Mouse (Mus musculus) heart, embryonic 15.5 days (tissue): ENCODE data around the gene Cfap126. TPM values are rescaled to one million over a fixed set of nuclear protein-coding genes. Genes with fewer than 3 reads are reported as not detected.
A peak's percentile ranks its signal among the peaks of the same experiment; 100 is the strongest.
"Not testable (repeated sequence)": the region's sequence is repeated elsewhere in the genome, so short reads cannot be mapped to it uniquely, and the experiment has no call there.

Source experiments
- ATAC-seq: fragments of 200-750 bp; cut with Nextera tagmentation; replicated peaks from 2 replicates; pipeline ENCODE4 v1.8.0; 2017; ENCODE audit warnings: low read depth, moderate TSS enrichment; ENCODE audit not compliant: insufficient number of reproducible peaks, insufficient read depth, low FRiP score
- H3K27ac ChIP-seq: fragments of 300-500 bp; sonication (generic); 2 replicates; pipeline ENCODE4 v1.5.1; 2015; ENCODE audit warnings: mild to moderate bottlenecking, inconsistent platforms
- H3K27me3 ChIP-seq: fragments of 300-500 bp; sonication (generic); 2 replicates; pipeline ENCODE4 v1.6.1; 2015; ENCODE audit warnings: inconsistent platforms
- H3K36me3 ChIP-seq: fragments of 300-500 bp; sonication (generic); 2 replicates; pipeline ENCODE4 v1.6.1; 2015; ENCODE audit warnings: mild to moderate bottlenecking, inconsistent platforms
- H3K4me1 ChIP-seq: fragments of 300-500 bp; sonication (generic); replicated peaks from 2 replicates; pipeline ENCODE4 v1.6.1; 2015; ENCODE audit warnings: inconsistent platforms
- H3K4me2 ChIP-seq: fragments of 300-500 bp; sonication (generic); 2 replicates; pipeline ENCODE4 v1.6.1; 2015; ENCODE audit warnings: inconsistent platforms, mild to moderate bottlenecking, moderate library complexity
- H3K4me3 ChIP-seq: fragments of 300-500 bp; sonication (generic); 2 replicates; pipeline ENCODE4 v1.5.1; 2015; ENCODE audit warnings: mild to moderate bottlenecking, inconsistent platforms
- H3K9ac ChIP-seq: fragments of 300-500 bp; sonication (generic); 2 replicates; pipeline ENCODE4 v1.6.1; 2015; ENCODE audit warnings: mild to moderate bottlenecking, inconsistent platforms
- H3K9me3 ChIP-seq: fragments of 300-500 bp; sonication (generic); replicated peaks from 2 replicates; pipeline ENCODE4 v1.6.1; 2016; ENCODE audit warnings: inconsistent platforms
- WGBS: fragments of 180-500 bp; shearing (Covaris S2); methylation state at CpG from one replicate; pipeline ENCODE4 v1.1.7; 2015; ENCODE audit warnings: mixed read lengths; 5-methylcytosine and 5-hydroxymethylcytosine counted together
- polyA plus RNA-seq: library from polyadenylated mRNA; unstranded; fragments of >200 nt; fragmentation: Nextera tagmentation; extraction: Ambion mirVana; gene quantifications from 2 replicates; pipeline ENCODE4 v1.2.1, GENCODE M21; 2015

The Cfap126 gene
- polyA plus RNA-seq, 1 experiment from 2014 or later, result 3.5 TPM

GRCm38 (mm10) chr1:171077192-171077591 lies 36.5 kb upstream of the Cfap126 start:
- peaks cover 35% of the 10 kb centered on the region for H3K27me3 ChIP-seq
- not testable (repeated sequence) for H3K27ac ChIP-seq, H3K4me1 ChIP-seq, H3K9ac ChIP-seq, H3K36me3 ChIP-seq, H3K9me3 ChIP-seq, ATAC-seq, H3K4me3 ChIP-seq
- WGBS, result 41% methylated on average over 5 of the region's 5 CpGs
- H3K4me2 ChIP-seq, result peak overlapping the region; percentile 51

- Histone ChIP-seq H3K4me2 (peak overlapping the region; percentile 51), H3K4me3 (peak overlapping the region; percentile 34), H3K27me3 (peaks cover 35% of the 10 kb centered on the region)
- peak; percentile 8; the same call in 1 of the 2 replicates for ATAC-seq
- 6% methylated on average over 19 of the region's 27 CpGs for WGBS
- not testable (repeated sequence) for H3K4me1 ChIP-seq, H3K9ac ChIP-seq, H3K9me3 ChIP-seq, H3K36me3 ChIP-seq, H3K27ac ChIP-seq
Measured at GRCm38 (mm10) chr1:171077955-171078354, 35.8 kb upstream of the Cfap126 start.

DNA sequence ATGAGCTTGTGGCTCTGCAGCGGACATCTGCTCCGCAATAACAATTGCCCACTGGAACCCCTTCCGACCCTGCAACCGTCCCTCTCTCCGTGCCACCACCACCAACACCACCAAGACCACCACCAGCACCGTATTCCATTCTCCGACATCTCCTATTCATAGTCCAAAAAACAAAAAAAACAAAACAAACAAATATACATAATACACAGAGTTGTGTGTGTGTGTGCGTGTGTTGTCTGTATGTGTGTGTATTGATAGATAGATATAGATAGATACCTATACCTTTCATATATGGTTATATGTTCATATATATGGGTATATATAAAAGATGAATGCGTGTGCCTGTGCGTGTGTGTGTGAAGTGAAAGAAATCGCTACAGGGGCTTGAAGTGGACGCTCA lies 35.3 kb upstream of the Cfap126 start:
- H3K4me2 ChIP-seq, result peak overlapping the region; percentile 51
- not testable (repeated sequence) for H3K9ac ChIP-seq, H3K36me3 ChIP-seq, H3K9me3 ChIP-seq, H3K4me1 ChIP-seq, ATAC-seq, H3K27ac ChIP-seq
- H3K4me3 ChIP-seq, result peak overlapping the region; percentile 34
- 20% methylated on average over 12 of the region's 12 CpGs for WGBS
- peaks cover 35% of the 10 kb centered on the region for H3K27me3 ChIP-seq

DNA sequence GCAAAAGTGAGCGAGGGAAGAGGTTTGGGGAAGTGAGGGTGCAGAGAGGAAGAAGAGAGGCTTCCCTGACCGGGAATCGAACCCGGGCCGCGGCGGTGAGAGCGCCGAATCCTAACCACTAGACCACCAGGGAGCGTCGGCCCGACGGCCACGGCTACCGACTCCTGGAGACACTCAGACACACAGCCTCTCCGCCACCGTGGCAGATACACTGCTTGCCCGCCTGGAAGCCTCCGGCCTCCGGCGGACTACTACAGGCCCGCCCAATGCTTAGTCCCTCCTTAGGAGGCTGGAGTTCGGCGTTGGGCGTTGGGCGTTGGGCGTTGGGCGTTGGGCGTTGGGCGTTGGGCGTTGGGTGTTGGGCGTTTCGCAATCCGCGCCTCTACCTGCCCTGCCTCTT lies 34.4 kb upstream of the Cfap126 start:
- ATAC-seq, result peak; percentile 28
- WGBS, result 0% methylated on average over 1 of the region's 35 CpGs
- not testable (repeated sequence) for H3K27ac ChIP-seq

DNA sequence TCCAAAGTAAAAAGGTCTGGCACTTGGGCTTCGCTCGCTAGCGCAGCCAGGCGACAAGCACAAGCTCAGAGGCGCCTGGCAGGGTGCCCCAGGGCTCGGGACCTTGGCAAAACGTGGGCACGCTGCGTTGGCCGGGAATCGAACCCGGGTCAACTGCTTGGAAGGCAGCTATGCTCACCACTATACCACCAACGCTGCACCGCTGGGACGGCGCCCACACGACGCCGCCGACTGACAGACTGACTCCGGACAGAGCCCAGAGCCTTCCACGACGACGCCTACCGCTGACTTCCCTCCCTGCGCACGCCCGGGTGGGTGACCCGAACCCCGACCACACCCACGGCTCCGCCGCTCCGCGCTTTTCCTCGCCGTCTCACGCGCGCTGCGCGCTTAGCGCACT lies 33.9 kb upstream of the Cfap126 start:
- not testable (repeated sequence) for H3K4me3 ChIP-seq, H3K36me3 ChIP-seq, H3K4me1 ChIP-seq, H3K9ac ChIP-seq, H3K4me2 ChIP-seq, H3K9me3 ChIP-seq, H3K27ac ChIP-seq
- no CpG with 5 or more reads among the region's 43 CpGs for WGBS
- H3K27me3 ChIP-seq, result peaks cover 26% of the 10 kb centered on the region
- peak; percentile 36; the same call in 1 of the 2 replicates for ATAC-seq

More for the DNA sequence above, 34.4 kb upstream of the Cfap126 start:
- Histone ChIP-seq H3K27me3 (peaks cover 27% of the 10 kb centered on the region), H3K4me2 (peak overlapping the region; percentile 33; the same call in 1 of the 2 replicates)
- not testable (repeated sequence) for H3K36me3 ChIP-seq, H3K4me1 ChIP-seq, H3K9ac ChIP-seq, H3K9me3 ChIP-seq, H3K4me3 ChIP-seq

GRCm38 (mm10) chr1:171081512-171082231 lies 32.0 kb upstream of the Cfap126 start:
- not testable (repeated sequence) for H3K4me3 ChIP-seq, H3K4me1 ChIP-seq, H3K27ac ChIP-seq, H3K9me3 ChIP-seq, H3K4me2 ChIP-seq, H3K36me3 ChIP-seq, H3K9ac ChIP-seq
- H3K27me3 ChIP-seq, result peaks cover 32% of the 10 kb centered on the region
- ATAC-seq, result 0 out of 2 replicates have a peak, but pooled peaks have one; percentile 9
- 31% methylated on average over 12 of the region's 17 CpGs for WGBS

GRCm38 (mm10) chr1:171085718-171086117 lies 28.0 kb upstream of the Cfap126 start:
- H3K4me3 ChIP-seq, result peak overlapping the region; percentile 55
- peaks cover 22% of the 10 kb centered on the region for H3K27me3 ChIP-seq
- 0 out of 2 replicates have a peak overlapping the region, but pooled peaks have one; percentile 36 for H3K9ac ChIP-seq
- H3K27ac ChIP-seq, result no peak overlapping the region
- no peaks in the 10 kb centered on the region for H3K9me3 ChIP-seq
- no peak for ATAC-seq
- 2% methylated on average over 26 of the region's 26 CpGs for WGBS
- H3K36me3 ChIP-seq, result no peaks in the 10 kb centered on the region
- H3K4me1 ChIP-seq, result peaks cover 12% of the 10 kb centered on the region
- H3K4me2 ChIP-seq, result peak overlapping the region; percentile 92

DNA sequence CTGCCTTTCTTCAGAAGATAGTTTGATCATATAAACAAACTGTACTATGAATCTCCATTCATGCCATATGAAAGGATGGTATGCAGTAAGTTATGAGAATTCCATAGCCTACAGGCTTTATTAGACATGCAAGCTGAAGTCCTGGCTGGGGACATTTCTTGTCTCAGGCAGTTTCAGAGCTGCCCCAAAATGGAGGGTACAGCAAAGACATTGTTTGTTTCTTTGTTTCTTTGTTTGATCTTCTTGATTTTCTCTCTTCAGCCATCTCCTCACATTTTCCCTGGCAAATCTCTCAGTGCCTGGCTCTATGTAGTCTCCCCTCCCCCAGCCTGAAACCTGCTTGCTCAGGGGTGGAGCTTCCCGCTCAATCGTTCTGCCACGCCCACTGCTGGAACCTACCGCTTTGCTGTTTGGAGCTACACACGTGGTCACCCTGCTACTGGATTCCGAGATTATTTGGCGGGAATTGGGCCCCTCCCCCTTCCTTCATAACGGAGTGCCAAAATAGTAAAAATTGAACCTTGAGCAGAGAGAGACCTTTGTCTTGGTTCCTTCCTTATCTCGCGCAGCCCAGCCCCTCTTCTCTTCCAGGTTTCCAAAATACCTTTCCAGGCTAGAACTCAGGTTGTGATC lies 25.4 kb upstream of the Cfap126 start:
- H3K27ac ChIP-seq, H3K9ac ChIP-seq, H3K9me3 ChIP-seq, H3K36me3 ChIP-seq, ATAC-seq: not testable (repeated sequence)
- H3K4me1 ChIP-seq, result peaks cover 12% of the 10 kb centered on the region
- H3K4me2 ChIP-seq, result peak overlapping the region; percentile 33
- H3K4me3 ChIP-seq, result peak overlapping the region; percentile 10; the same call in 1 of the 2 replicates
- peaks cover 15% of the 10 kb centered on the region for H3K27me3 ChIP-seq
- 4% methylated on average over 10 of the region's 10 CpGs for WGBS

DNA sequence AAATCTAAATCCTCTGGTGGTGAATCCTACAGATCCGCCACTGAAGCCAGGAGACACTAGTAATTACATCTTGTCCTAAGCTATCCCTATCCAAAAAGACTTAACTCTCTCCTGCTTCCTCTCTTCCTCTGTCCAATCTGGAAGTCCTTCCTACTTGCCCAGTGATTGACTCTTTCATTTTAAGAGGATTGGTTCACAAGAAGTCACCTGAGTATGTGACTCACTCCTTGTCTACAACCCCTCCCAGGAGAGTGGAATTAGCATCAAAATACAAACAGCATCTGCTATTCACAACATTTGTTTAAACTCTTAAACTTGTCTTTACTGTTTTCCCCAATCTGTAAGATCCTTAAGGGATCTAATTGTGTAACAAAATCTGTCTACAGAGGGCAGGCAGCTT lies 23.8 kb upstream of the Cfap126 start:
- Histone ChIP-seq H3K4me1 (peaks cover 12% of the 10 kb centered on the region), H3K36me3 (no peaks in the 10 kb centered on the region), H3K4me3 (no peak overlapping the region), H3K4me2 (no peak overlapping the region), H3K9me3 (no peaks in the 10 kb centered on the region), H3K9ac (no peak overlapping the region), H3K27me3 (peaks cover 15% of the 10 kb centered on the region), H3K27ac (no peak overlapping the region)
- ATAC-seq, result no peak
- 89% methylated on average over 1 of the region's 1 CpGs for WGBS

- Histone ChIP-seq H3K4me1 (peaks cover 9% of the 10 kb centered on the region), H3K36me3 (no peaks in the 10 kb centered on the region), H3K27me3 (peaks cover 12% of the 10 kb centered on the region), H3K27ac (no peak overlapping the region), H3K4me2 (no peak overlapping the region), H3K9ac (no peak overlapping the region), H3K4me3 (no peak overlapping the region), H3K9me3 (no peaks in the 10 kb centered on the region)
- no peak for ATAC-seq
- 43% methylated on average over 2 of the region's 2 CpGs for WGBS
Measured at GRCm38 (mm10) chr1:171090761-171091160, 23.0 kb upstream of the Cfap126 start.

GRCm38 (mm10) chr1:171094424-171094823 lies 19.3 kb upstream of the Cfap126 start:
- Histone ChIP-seq H3K4me1 (peaks cover 10% of the 10 kb centered on the region), H3K4me3 (no peak overlapping the region), H3K36me3 (no peaks in the 10 kb centered on the region), H3K27me3 (no peaks in the 10 kb centered on the region), H3K27ac (no peak overlapping the region), H3K4me2 (no peak overlapping the region), H3K9ac (no peak overlapping the region), H3K9me3 (no peaks in the 10 kb centered on the region)
- ATAC-seq, result no peak
- WGBS, result 42% methylated on average over 4 of the region's 4 CpGs
